Mouse (Mus musculus): ENCODE data around the gene Atp6v1f. TPM values are rescaled to one million over a fixed set of nuclear protein-coding genes. Genes with fewer than 3 reads are reported as not detected.

The Atp6v1f gene
- polyA plus RNA-seq, 1 experiment from 2014 or later, result 239 TPM

DNA sequence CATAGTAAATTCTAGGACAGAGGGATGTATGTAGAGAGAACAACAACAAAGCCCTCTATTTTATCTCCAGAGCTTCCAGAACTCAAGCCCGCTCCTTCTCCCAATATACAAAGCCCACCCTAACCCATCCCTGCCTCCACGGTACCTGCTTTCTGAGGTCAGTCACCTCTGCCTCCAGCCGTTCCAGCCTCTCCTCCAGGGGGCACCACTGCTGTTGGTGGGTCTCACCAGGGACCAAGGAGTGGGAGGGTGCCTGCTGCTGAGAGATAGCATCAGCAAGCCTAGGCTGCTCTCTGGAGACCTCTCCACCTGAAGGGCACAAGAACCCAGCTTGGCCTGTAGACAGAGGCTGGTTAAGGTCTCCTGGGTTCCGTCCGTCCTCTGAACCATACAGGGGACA, 38.0 kb downstream of the Atp6v1f start:
- H3K4me2 ChIP-seq (replicated peaks), result no peak overlapping the region
- peaks cover 13% of the 10 kb centered on the region; the same call in 1 of the 2 replicates for H3K4me1 ChIP-seq
- H3K9me3 ChIP-seq, result no peaks in the 10 kb centered on the region
- WGBS, result 94% methylated on average over 5 of the region's 5 CpGs
- H3K27ac ChIP-seq, result no peak overlapping the region
- H3K36me3 ChIP-seq, result no peaks in the 10 kb centered on the region
- no peak overlapping the region for H3K9ac ChIP-seq
- H3K4me3 ChIP-seq, result no peak overlapping the region
- H3K27me3 ChIP-seq (replicated peaks), result peaks cover 45% of the 10 kb centered on the region
- ATAC-seq (ENCODE audit: low FRiP score, low read depth), result no peak

DNA sequence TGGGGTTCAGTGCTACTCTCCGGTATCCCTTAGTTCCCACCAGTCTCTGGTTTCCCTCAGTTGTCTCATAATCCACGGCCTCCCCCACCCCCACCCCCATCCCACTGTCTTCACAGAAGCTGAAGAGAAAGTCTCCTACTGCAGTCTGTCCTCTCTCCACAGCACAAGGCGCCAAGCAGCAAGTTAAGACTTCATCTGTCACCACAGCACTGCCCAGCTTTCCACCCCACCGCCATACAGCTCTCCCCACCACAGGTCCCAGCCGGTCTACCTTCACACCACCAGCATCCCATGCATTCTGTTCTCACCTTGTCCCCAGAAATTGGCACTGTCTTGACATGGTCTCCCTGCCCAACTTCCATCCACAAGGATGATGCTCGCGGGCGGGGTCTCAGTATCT, 39.3 kb downstream of the Atp6v1f start:
- Histone ChIP-seq H3K9ac (no peak overlapping the region), H3K27ac (no peak overlapping the region), H3K9me3 (no peaks in the 10 kb centered on the region), H3K4me1 (peaks cover 13% of the 10 kb centered on the region; the same call in 1 of the 2 replicates), H3K4me3 (peak overlapping the region; percentile 48), H3K4me2 (replicated peaks) (peak overlapping the region; percentile 69), H3K36me3 (no peaks in the 10 kb centered on the region), H3K27me3 (replicated peaks) (peaks cover 45% of the 10 kb centered on the region)
- ATAC-seq (ENCODE audit: low FRiP score, low read depth), result no peak
- WGBS, result 21% methylated on average over 8 of the region's 8 CpGs

GRCm38 (mm10) chr6:29507447-29508309, 40.2 kb downstream of the Atp6v1f start, which contains the start of gene Kcp:
Gene Kcp (minus strand): TSS chr6:29507952.
- Histone ChIP-seq H3K27ac (no peak within 1 kb of the TSS), H3K4me3 (peak within 1 kb of the TSS; percentile 48), H3K9ac (peak within 1 kb of the TSS; percentile 55), H3K4me1 (peaks cover 13% of the 10 kb centered on the region; the same call in 1 of the 2 replicates), H3K36me3 (no peaks in the 10 kb centered on the region), H3K4me2 (replicated peaks) (peak within 1 kb of the TSS; percentile 69), H3K9me3 (no peaks in the 10 kb centered on the region), H3K27me3 (replicated peaks) (peaks cover 45% of the 10 kb centered on the region)
- ATAC-seq (ENCODE audit: low FRiP score, low read depth), result peak; percentile 57
- 1% methylated on average over 47 of the region's 47 CpGs for WGBS

DNA sequence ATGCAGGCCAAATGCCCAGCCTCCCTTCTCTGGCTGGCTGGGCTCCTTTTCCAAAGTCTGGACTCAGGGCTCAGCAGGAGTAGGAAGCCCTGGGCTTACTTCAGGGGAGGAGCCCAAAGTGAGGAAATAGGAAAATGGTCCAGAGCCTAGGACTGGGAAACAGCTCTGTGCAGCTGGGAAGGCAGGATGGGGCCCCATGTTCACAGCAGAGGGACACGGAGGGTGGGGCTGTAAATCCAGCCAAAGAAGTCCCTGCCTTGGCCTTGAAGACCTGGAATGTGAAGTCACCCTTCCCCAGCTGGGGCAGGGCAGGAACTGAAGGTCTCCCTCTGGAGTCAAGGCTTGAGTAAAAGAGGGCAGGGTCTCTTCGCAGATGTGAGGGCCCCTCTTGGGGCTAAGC, 41.6 kb downstream of the Atp6v1f start:
- Histone ChIP-seq H3K9me3 (no peaks in the 10 kb centered on the region), H3K36me3 (no peaks in the 10 kb centered on the region), H3K27ac (no peak overlapping the region), H3K4me3 (no peak overlapping the region), H3K4me1 (peaks cover 22% of the 10 kb centered on the region), H3K27me3 (replicated peaks) (peaks cover 43% of the 10 kb centered on the region), H3K4me2 (replicated peaks) (no peak overlapping the region), H3K9ac (no peak overlapping the region)
- ATAC-seq (ENCODE audit: low FRiP score, low read depth), result no peak
- WGBS, result 33% methylated on average over 2 of the region's 2 CpGs

GRCm38 (mm10) chr6:29513284-29513683, 45.8 kb downstream of the Atp6v1f start:
- Histone ChIP-seq H3K27ac (no peak overlapping the region), H3K36me3 (no peaks in the 10 kb centered on the region), H3K27me3 (replicated peaks) (peaks cover 14% of the 10 kb centered on the region), H3K4me1 (peaks cover 9% of the 10 kb centered on the region; the same call in 1 of the 2 replicates), H3K4me3 (no peak overlapping the region), H3K9me3 (no peaks in the 10 kb centered on the region), H3K9ac (no peak overlapping the region), H3K4me2 (replicated peaks) (peak overlapping the region; percentile 57)
- peak; percentile 64 for ATAC-seq (ENCODE audit: low FRiP score, low read depth)
- WGBS, result under 1% methylated on average over 11 of the region's 11 CpGs

GRCm38 (mm10) chr6:29517139-29517538, 49.6 kb downstream of the Atp6v1f start:
- 11% methylated on average over 5 of the region's 5 CpGs for WGBS
- H3K4me3 ChIP-seq, result no peak overlapping the region
- no peaks in the 10 kb centered on the region; the same call in 1 of the 2 replicates for H3K27me3 ChIP-seq (replicated peaks)
- H3K4me2 ChIP-seq (replicated peaks), result no peak overlapping the region
- H3K4me1 ChIP-seq, result peaks cover 9% of the 10 kb centered on the region; the same call in 1 of the 2 replicates
- peak; percentile 58; the same call in 1 of the 2 replicates for ATAC-seq (ENCODE audit: low FRiP score, low read depth)
- H3K9me3 ChIP-seq, result 0 out of 2 replicates have a peak, but pooled peaks cover 4% of the 10 kb centered on the region
- H3K36me3 ChIP-seq, result no peaks in the 10 kb centered on the region
- no peak overlapping the region for H3K9ac ChIP-seq
- H3K27ac ChIP-seq, result no peak overlapping the region

Other genes starting within 250 kb of the Atp6v1f start
- 28.1 and 30.9 TPM in 2 replicates for gene Hilpda, start 195.2 kb upstream of the Atp6v1f start, polyA plus RNA-seq (2016; fragmentation: Nextera tagmentation; extraction: Ambion mirVana)
- gene Fam71f2, start 188.1 kb upstream of the Atp6v1f start, polyA plus RNA-seq (2016; fragmentation: Nextera tagmentation; extraction: Ambion mirVana), result 0.45 and 0.71 TPM in 2 replicates
- gene Fam71f1, start 148.6 kb upstream of the Atp6v1f start, polyA plus RNA-seq (2016; fragmentation: Nextera tagmentation; extraction: Ambion mirVana), result not detected in 2 replicates
- 199 and 223 TPM in 2 replicates for gene Calu, start 119.6 kb upstream of the Atp6v1f start, polyA plus RNA-seq (2016; fragmentation: Nextera tagmentation; extraction: Ambion mirVana)
- 0.18 and 0.24 TPM in 2 replicates for gene Opn1sw, start 79.2 kb upstream of the Atp6v1f start, polyA plus RNA-seq (2016; fragmentation: Nextera tagmentation; extraction: Ambion mirVana)
- gene Ccdc136, start 71.4 kb upstream of the Atp6v1f start, polyA plus RNA-seq (2016; fragmentation: Nextera tagmentation; extraction: Ambion mirVana), result 33.1 and 39.9 TPM in 2 replicates
- 10.1 and 11.1 TPM in 2 replicates for gene Flnc, start 34.5 kb upstream of the Atp6v1f start, polyA plus RNA-seq (2016; fragmentation: Nextera tagmentation; extraction: Ambion mirVana)
- gene Atp6v1fnb, start 3.7 kb downstream of the Atp6v1f start, polyA plus RNA-seq (2016; fragmentation: Nextera tagmentation; extraction: Ambion mirVana), result 0.30 and 0.32 TPM in 2 replicates
- 21.1 TPM in 2 replicates for gene Kcp, start 40.2 kb downstream of the Atp6v1f start, polyA plus RNA-seq (2016; fragmentation: Nextera tagmentation; extraction: Ambion mirVana)
- 2.4 and 3.5 TPM in 2 replicates for gene Irf5, start 58.9 kb downstream of the Atp6v1f start, polyA plus RNA-seq (2016; fragmentation: Nextera tagmentation; extraction: Ambion mirVana)
- gene Tnpo3, start 142.2 kb downstream of the Atp6v1f start, polyA plus RNA-seq (2016; fragmentation: Nextera tagmentation; extraction: Ambion mirVana), result 98.2 and 99.9 TPM in 2 replicates
- gene Tspan33, start 226.5 kb downstream of the Atp6v1f start, polyA plus RNA-seq (2016; fragmentation: Nextera tagmentation; extraction: Ambion mirVana), result 6.1 and 6.9 TPM in 2 replicates